Mouse (Mus musculus): ENCODE data around the gene Cmtm2a.
"Not testable (repeated sequence)": the region's sequence is repeated elsewhere in the genome, so short reads cannot be mapped to it uniquely, and the experiment has no call there.

The Cmtm2a gene

GRCm38 (mm10) chr8:104301577-104301976, 8.6 kb upstream of the Cmtm2a start:
- not testable (repeated sequence) for DNase-seq (ENCODE audit: low read depth in 1 of 2, low spot score in 2 of 2)

- DNase-seq (ENCODE audit: low read depth in 1 of 2, low spot score in 2 of 2), result no peak
These were observed 1.4 kb upstream of the Cmtm2a start for GRCm38 (mm10) chr8:104294396-104294795.

GRCm38 (mm10) chr8:104268937-104269440, 24.0 kb downstream of the Cmtm2a start:
- DNase-seq (ENCODE audit: low read depth in 1 of 2, low spot score in 2 of 2), result no peak

- no peak for DNase-seq (ENCODE audit: low read depth in 1 of 2, low spot score in 2 of 2)
These were observed 24.6 kb downstream of the Cmtm2a start for GRCm38 (mm10) chr8:104268368-104268767.

GRCm38 (mm10) chr8:104264271-104264935, 28.6 kb downstream of the Cmtm2a start:
- DNase-seq (ENCODE audit: low read depth in 1 of 2, low spot score in 2 of 2), result not testable (repeated sequence)

- not testable (repeated sequence) for DNase-seq (ENCODE audit: low read depth in 1 of 2, low spot score in 2 of 2)
These were observed 31.2 kb downstream of the Cmtm2a start for GRCm38 (mm10) chr8:104261802-104262201.

- DNase-seq (ENCODE audit: low read depth in 1 of 2, low spot score in 2 of 2), result peak in 1 of 2 experiments; percentile 39
These were observed 40.0 kb downstream of the Cmtm2a start for GRCm38 (mm10) chr8:104253016-104253415.

GRCm38 (mm10) chr8:104251461-104251860, 41.5 kb downstream of the Cmtm2a start:
- no peak for DNase-seq (ENCODE audit: low read depth in 1 of 2, low spot score in 2 of 2)

- peak; percentile 20 to 63 for DNase-seq (ENCODE audit: low read depth in 1 of 2, low spot score in 2 of 2)
These were observed 42.3 kb downstream of the Cmtm2a start, which contains the start of gene Cklf for GRCm38 (mm10) chr8:104250439-104251367. Gene Cklf (plus strand): TSS chr8:104250861.

- DNase-seq (ENCODE audit: low read depth in 1 of 2, low spot score in 2 of 2), result no peak
These were observed 43.5 kb downstream of the Cmtm2a start for GRCm38 (mm10) chr8:104249442-104249996.

- DNase-seq (ENCODE audit: low read depth in 1 of 2, low spot score in 2 of 2), result peak; percentile 20 to 53
These were observed 44.7 kb downstream of the Cmtm2a start, which contains the start of gene Tk2 for GRCm38 (mm10) chr8:104248276-104248675. Gene Tk2 (minus strand): TSS chr8:104248558.

- DNase-seq (ENCODE audit: low read depth in 1 of 2, low spot score in 2 of 2), result no peak
These were observed 45.1 kb downstream of the Cmtm2a start for GRCm38 (mm10) chr8:104247908-104248275.

- DNase-seq (ENCODE audit: low read depth in 1 of 2, low spot score in 2 of 2), result peak; percentile 48 to 71
These were observed 45.7 kb downstream of the Cmtm2a start for GRCm38 (mm10) chr8:104247054-104247907.

- DNase-seq (ENCODE audit: low read depth in 1 of 2, low spot score in 2 of 2), result no peak
These were observed 46.4 kb downstream of the Cmtm2a start for GRCm38 (mm10) chr8:104246621-104247020.

- no peak for DNase-seq (ENCODE audit: low read depth in 1 of 2, low spot score in 2 of 2)
These were observed 50.8 kb downstream of the Cmtm2a start for GRCm38 (mm10) chr8:104242038-104242644.

GRCm38 (mm10) chr8:104239418-104239861, 53.5 kb downstream of the Cmtm2a start:
- DNase-seq (ENCODE audit: low read depth in 1 of 2, low spot score in 2 of 2), result peak in 1 of 2 experiments; percentile 24

GRCm38 (mm10) chr8:104234573-104234972, 58.4 kb downstream of the Cmtm2a start:
- no peak for DNase-seq (ENCODE audit: low read depth in 1 of 2, low spot score in 2 of 2)

GRCm38 (mm10) chr8:104232919-104233318, 60.1 kb downstream of the Cmtm2a start:
- peak in 1 of 2 experiments; percentile 46 for DNase-seq (ENCODE audit: low read depth in 1 of 2, low spot score in 2 of 2)

GRCm38 (mm10) chr8:104232039-104232438, 60.9 kb downstream of the Cmtm2a start:
- no peak for DNase-seq (ENCODE audit: low read depth in 1 of 2, low spot score in 2 of 2)
